Mouse (Mus musculus) adrenal gland, adult 10 weeks (tissue): ENCODE results near the gene Fto. TPM values are rescaled to one million over a fixed set of nuclear protein-coding genes. Genes with fewer than 3 reads are reported as not detected.

ENCODE experiments used
- polyA plus RNA-seq: library from polyadenylated mRNA; stranded (reverse); fragments of 350-450 nt; fragmentation: Illumina TruSeq; extraction: RNeasy Lipid Tissue Mini Kit (QIAGEN cat#74804); gene quantifications from one replicate; pipeline ENCODE4 v1.2.3, GENCODE M21; 2014; ENCODE audit warnings: low read depth, low replicate concordance

The Fto gene
- 65.0 TPM for polyA plus RNA-seq

GRCm38 (mm10) chr8:91312835-91313832 is at the start of gene Fto, which contains the start of gene Rpgrip1l:
Gene Fto, plus strand, starts transcription at chr8:91313525.
Gene Rpgrip1l, minus strand, starts transcription at chr8:91313262.

Other genes starting within 250 kb of the Fto start
- gene Rbl2, start 243.5 kb upstream of the Fto start, polyA plus RNA-seq: 88.9 TPM
- 64.7 TPM for gene Aktip, start 113.5 kb upstream of the Fto start, polyA plus RNA-seq
- 14.8 TPM for gene Rpgrip1l, start 263 bp upstream of the Fto start, polyA plus RNA-seq